Mouse (Mus musculus): ENCODE data around the gene Rab11fip5. TPM values are rescaled to one million over a fixed set of nuclear protein-coding genes. Genes with fewer than 3 reads are reported as not detected.
A peak's percentile ranks its signal among the peaks of the same experiment; 100 is the strongest.

Rab11fip5 gene
- polyA plus RNA-seq (2015; fragmentation: Nextera tagmentation; extraction: Ambion mirVana): 12.0 and 12.2 TPM in 2 replicates

GRCm38 (mm10) chr6:85373951-85374733, at the start of gene Rab11fip5:
Gene Rab11fip5, minus strand, starts transcription at chr6:85374634.
- H3K4me2 ChIP-seq (ENCODE audit: low read depth, low read length): peak within 1 kb of the TSS; percentile 88
- ATAC-seq (ENCODE audit: low read depth): peak; percentile 10; the same call in 1 of the 2 replicates
- H3K4me3 ChIP-seq (ENCODE audit: low read length): peak within 1 kb of the TSS; percentile 80
- WGBS: 1% methylated on average over 76 of the region's 80 CpGs
- no peaks in the 10 kb centered on the region for H3K9me3 ChIP-seq (ENCODE audit: control insufficient read depth, low read length)
- H3K27ac ChIP-seq (ENCODE audit: low read length): peak within 1 kb of the TSS; percentile 20; the same call in 1 of the 2 replicates
- no peaks in the 10 kb centered on the region for H3K36me3 ChIP-seq (ENCODE audit: control insufficient read depth, insufficient read depth, low read length)
- H3K27me3 ChIP-seq (ENCODE audit: control insufficient read depth, insufficient read depth, low read depth, low read length): no peaks in the 10 kb centered on the region
- peaks cover 34% of the 10 kb centered on the region for H3K4me1 ChIP-seq (replicated peaks; ENCODE audit: control insufficient read depth, insufficient read depth, low read length)
- H3K9ac ChIP-seq (ENCODE audit: low read length): peak within 1 kb of the TSS; percentile 87

- Histone ChIP-seq H3K36me3 (ENCODE audit: control insufficient read depth, insufficient read depth, low read length) (no peaks in the 10 kb centered on the region), H3K9me3 (ENCODE audit: control insufficient read depth, low read length) (no peaks in the 10 kb centered on the region), H3K4me2 (ENCODE audit: low read depth, low read length) (no peak within 1 kb of the TSS), H3K27me3 (ENCODE audit: control insufficient read depth, insufficient read depth, low read depth, low read length) (no peaks in the 10 kb centered on the region; the same call in 1 of the 2 replicates), H3K4me1 (replicated peaks; ENCODE audit: control insufficient read depth, insufficient read depth, low read length) (no peaks in the 10 kb centered on the region; the same call in none of the 2 replicates), H3K9ac (ENCODE audit: low read length) (no peak within 1 kb of the TSS), H3K27ac (ENCODE audit: low read length) (peak within 1 kb of the TSS; percentile 63), H3K4me3 (ENCODE audit: low read length) (no peak within 1 kb of the TSS)
- 10% methylated on average over 28 of the region's 28 CpGs for WGBS
- peak; percentile 43; the same call in 1 of the 2 replicates for ATAC-seq (ENCODE audit: low read depth)
These were observed 49.5 kb upstream of the Rab11fip5 start, which contains the start of gene Noto for GRCm38 (mm10) chr6:85423836-85424379. Gene Noto, plus strand, starts transcription at chr6:85423886.

DNA sequence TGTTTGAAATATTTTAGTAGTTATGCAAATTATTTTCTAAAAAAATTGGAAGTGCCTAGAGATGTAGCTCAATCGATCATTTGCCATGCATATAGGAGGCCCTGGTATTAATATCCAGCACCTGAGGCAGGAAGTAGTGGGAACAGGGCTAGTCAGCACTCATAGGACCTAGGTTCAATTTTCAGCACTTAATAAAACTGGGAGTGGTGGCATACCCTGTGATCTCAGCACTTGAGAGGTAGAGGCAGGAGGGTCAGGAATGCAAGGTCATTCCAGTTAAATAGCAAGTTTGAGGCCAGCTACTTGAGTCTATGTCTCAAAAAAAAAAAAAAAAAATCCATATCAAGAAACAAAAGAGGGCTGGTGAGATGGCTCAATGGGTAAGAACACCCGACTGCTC, 44.7 kb upstream of the Rab11fip5 start:
- H3K36me3 ChIP-seq (ENCODE audit: control insufficient read depth, insufficient read depth, low read length): no peaks in the 10 kb centered on the region
- peak; percentile 61 for ATAC-seq (ENCODE audit: low read depth)
- no peaks in the 10 kb centered on the region for H3K9me3 ChIP-seq (ENCODE audit: control insufficient read depth, low read length)
- H3K9ac ChIP-seq (ENCODE audit: low read length): no peak overlapping the region
- no peak overlapping the region for H3K4me3 ChIP-seq (ENCODE audit: low read length)
- H3K4me1 ChIP-seq (replicated peaks; ENCODE audit: control insufficient read depth, insufficient read depth, low read length): no peaks in the 10 kb centered on the region; the same call in none of the 2 replicates
- WGBS: 55% methylated on average over 2 of the region's 2 CpGs
- H3K4me2 ChIP-seq (ENCODE audit: low read depth, low read length): no peak overlapping the region
- H3K27me3 ChIP-seq (ENCODE audit: control insufficient read depth, insufficient read depth, low read depth, low read length): no peaks in the 10 kb centered on the region; the same call in 1 of the 2 replicates
- H3K27ac ChIP-seq (ENCODE audit: low read length): peak overlapping the region; percentile 32

GRCm38 (mm10) chr6:85415829-85416228, 41.4 kb upstream of the Rab11fip5 start:
- Histone ChIP-seq H3K4me1 (replicated peaks; ENCODE audit: control insufficient read depth, insufficient read depth, low read length) (no peaks in the 10 kb centered on the region; the same call in 1 of the 2 replicates), H3K9me3 (ENCODE audit: control insufficient read depth, low read length) (no peaks in the 10 kb centered on the region), H3K4me2 (ENCODE audit: low read depth, low read length) (no peak overlapping the region), H3K36me3 (ENCODE audit: control insufficient read depth, insufficient read depth, low read length) (no peaks in the 10 kb centered on the region), H3K27ac (ENCODE audit: low read length) (peak overlapping the region; percentile 79), H3K27me3 (ENCODE audit: control insufficient read depth, insufficient read depth, low read depth, low read length) (no peaks in the 10 kb centered on the region), H3K9ac (ENCODE audit: low read length) (no peak overlapping the region), H3K4me3 (ENCODE audit: low read length) (no peak overlapping the region)
- peak; percentile 81 for ATAC-seq (ENCODE audit: low read depth)
- WGBS: 37% methylated on average over 3 of the region's 3 CpGs

DNA sequence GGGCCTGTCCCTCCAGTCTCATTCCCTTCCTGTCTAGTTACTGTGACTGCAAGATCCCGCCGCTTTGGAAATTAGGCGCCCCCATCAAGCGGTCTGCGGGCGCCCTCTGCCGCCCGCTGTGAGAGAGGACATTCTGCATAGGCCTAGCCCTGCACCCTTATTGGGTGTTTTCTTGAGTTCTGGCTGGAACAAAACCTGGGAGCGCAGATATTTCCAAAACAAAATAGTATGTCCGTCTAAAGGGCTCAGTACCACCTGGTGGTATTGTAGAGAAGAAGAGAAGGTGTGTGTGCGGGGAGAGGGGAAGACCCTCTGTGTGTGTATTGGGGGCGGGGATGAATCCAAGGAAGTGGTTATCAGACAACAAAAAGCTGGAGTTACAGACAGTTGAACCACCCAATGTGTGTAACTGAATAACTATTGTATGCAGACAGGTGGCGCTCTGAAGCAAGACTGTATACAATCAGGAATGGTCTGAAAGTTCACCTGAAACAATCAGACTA, 36.4 kb upstream of the Rab11fip5 start:
- Histone ChIP-seq H3K9ac (ENCODE audit: low read length) (no peak overlapping the region), H3K36me3 (ENCODE audit: control insufficient read depth, insufficient read depth, low read length) (no peaks in the 10 kb centered on the region), H3K4me2 (ENCODE audit: low read depth, low read length) (no peak overlapping the region), H3K27me3 (ENCODE audit: control insufficient read depth, insufficient read depth, low read depth, low read length) (peaks cover 29% of the 10 kb centered on the region), H3K27ac (ENCODE audit: low read length) (no peak overlapping the region; the same call in 1 of the 2 replicates), H3K4me1 (replicated peaks; ENCODE audit: control insufficient read depth, insufficient read depth, low read length) (no peaks in the 10 kb centered on the region; the same call in 1 of the 2 replicates), H3K9me3 (ENCODE audit: control insufficient read depth, low read length) (no peaks in the 10 kb centered on the region), H3K4me3 (ENCODE audit: low read length) (no peak overlapping the region)
- peak; percentile 88 for ATAC-seq (ENCODE audit: low read depth)
- 9% methylated on average over 13 of the region's 13 CpGs for WGBS

- Histone ChIP-seq H3K9me3 (ENCODE audit: control insufficient read depth, low read length) (no peaks in the 10 kb centered on the region), H3K27me3 (ENCODE audit: control insufficient read depth, insufficient read depth, low read depth, low read length) (peaks cover 29% of the 10 kb centered on the region), H3K36me3 (ENCODE audit: control insufficient read depth, insufficient read depth, low read length) (no peaks in the 10 kb centered on the region), H3K4me2 (ENCODE audit: low read depth, low read length) (peak overlapping the region; percentile 18; the same call in 1 of the 2 replicates), H3K4me3 (ENCODE audit: low read length) (no peak overlapping the region), H3K4me1 (replicated peaks; ENCODE audit: control insufficient read depth, insufficient read depth, low read length) (no peaks in the 10 kb centered on the region; the same call in 1 of the 2 replicates), H3K27ac (ENCODE audit: low read length) (no peak overlapping the region), H3K9ac (ENCODE audit: low read length) (peak overlapping the region; percentile 36)
- 4% methylated on average over 31 of the region's 31 CpGs for WGBS
- ATAC-seq (ENCODE audit: low read depth): no peak
These were observed 34.6 kb upstream of the Rab11fip5 start for GRCm38 (mm10) chr6:85409003-85409402.

DNA sequence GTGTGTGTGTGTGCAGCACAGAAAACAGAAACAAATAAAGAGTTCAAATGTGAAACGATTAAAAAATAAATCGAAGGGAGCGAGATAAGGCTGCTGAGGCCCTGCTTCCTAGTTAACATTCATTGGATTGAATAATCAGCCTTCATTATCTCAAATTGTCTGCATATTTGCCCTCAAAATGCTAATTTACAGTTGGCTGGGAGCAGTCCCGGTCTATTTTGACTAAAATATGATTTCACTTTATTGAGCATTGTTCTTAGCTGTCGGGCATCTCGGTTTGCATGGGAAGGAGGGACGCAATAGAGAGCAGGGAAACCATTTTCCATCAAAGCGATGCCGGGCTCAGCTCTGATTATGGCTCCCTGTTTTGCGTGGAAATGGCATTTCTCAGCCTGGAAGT, 28.6 kb upstream of the Rab11fip5 start:
- no peak overlapping the region for H3K9ac ChIP-seq (ENCODE audit: low read length)
- H3K27me3 ChIP-seq (ENCODE audit: control insufficient read depth, insufficient read depth, low read depth, low read length): peaks cover 7% of the 10 kb centered on the region; the same call in 1 of the 2 replicates
- 77% methylated on average over 10 of the region's 10 CpGs for WGBS
- H3K36me3 ChIP-seq (ENCODE audit: control insufficient read depth, insufficient read depth, low read length): no peaks in the 10 kb centered on the region
- H3K9me3 ChIP-seq (ENCODE audit: control insufficient read depth, low read length): no peaks in the 10 kb centered on the region
- no peaks in the 10 kb centered on the region for H3K4me1 ChIP-seq (replicated peaks; ENCODE audit: control insufficient read depth, insufficient read depth, low read length)
- H3K4me2 ChIP-seq (ENCODE audit: low read depth, low read length): no peak overlapping the region
- H3K27ac ChIP-seq (ENCODE audit: low read length): no peak overlapping the region
- ATAC-seq (ENCODE audit: low read depth): no peak
- no peak overlapping the region for H3K4me3 ChIP-seq (ENCODE audit: low read length)

DNA sequence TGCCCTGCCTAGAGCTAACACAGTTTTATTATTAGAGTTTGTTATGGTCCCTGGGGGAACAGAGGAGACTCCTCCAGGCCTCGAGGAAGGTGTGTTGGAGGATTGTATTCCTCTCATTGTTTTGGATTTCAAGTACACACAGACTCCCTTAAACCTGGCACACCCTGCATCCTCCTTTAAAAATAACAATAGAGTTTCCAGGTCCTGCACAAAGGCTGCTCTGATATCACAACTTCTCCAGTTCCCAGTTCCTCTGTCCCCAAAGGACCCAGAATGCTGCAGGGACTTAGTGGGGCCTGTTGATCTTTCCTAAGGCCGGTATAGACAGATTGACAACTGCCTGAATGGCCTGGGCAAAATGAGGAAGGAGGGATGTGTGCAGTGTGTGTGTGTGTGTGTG, 28.2 kb upstream of the Rab11fip5 start:
- no peak for ATAC-seq (ENCODE audit: low read depth)

GRCm38 (mm10) chr6:85399715-85400114, 25.3 kb upstream of the Rab11fip5 start:
- ATAC-seq (ENCODE audit: low read depth): no peak
- Histone ChIP-seq H3K27me3 (ENCODE audit: control insufficient read depth, insufficient read depth, low read depth, low read length) (no peaks in the 10 kb centered on the region), H3K27ac (ENCODE audit: low read length) (no peak overlapping the region), H3K4me2 (ENCODE audit: low read depth, low read length) (no peak overlapping the region), H3K36me3 (ENCODE audit: control insufficient read depth, insufficient read depth, low read length) (no peaks in the 10 kb centered on the region), H3K9me3 (ENCODE audit: control insufficient read depth, low read length) (no peaks in the 10 kb centered on the region), H3K9ac (ENCODE audit: low read length) (no peak overlapping the region), H3K4me1 (replicated peaks; ENCODE audit: control insufficient read depth, insufficient read depth, low read length) (no peaks in the 10 kb centered on the region), H3K4me3 (ENCODE audit: low read length) (no peak overlapping the region)
- WGBS: 14% methylated on average over 5 of the region's 5 CpGs

More for the DNA sequence above, 28.2 kb upstream of the Rab11fip5 start:
- Histone ChIP-seq H3K4me2 (ENCODE audit: low read depth, low read length) (no peak overlapping the region), H3K27me3 (ENCODE audit: control insufficient read depth, insufficient read depth, low read depth, low read length) (peaks cover 6% of the 10 kb centered on the region; the same call in 1 of the 2 replicates), H3K27ac (ENCODE audit: low read length) (no peak overlapping the region), H3K4me3 (ENCODE audit: low read length) (no peak overlapping the region), H3K4me1 (replicated peaks; ENCODE audit: control insufficient read depth, insufficient read depth, low read length) (no peaks in the 10 kb centered on the region), H3K9ac (ENCODE audit: low read length) (no peak overlapping the region), H3K9me3 (ENCODE audit: control insufficient read depth, low read length) (no peaks in the 10 kb centered on the region), H3K36me3 (ENCODE audit: control insufficient read depth, insufficient read depth, low read length) (no peaks in the 10 kb centered on the region)
- WGBS: 53% methylated on average over 2 of the region's 2 CpGs
